Mouse (Mus musculus): ENCODE results near the gene Haghl. TPM values are rescaled to one million over a fixed set of nuclear protein-coding genes. Genes with fewer than 3 reads are reported as not detected.
"Not testable (repeated sequence)": the region's sequence is repeated elsewhere in the genome, so short reads cannot be mapped to it uniquely, and the experiment has no call there.

Gene Haghl
- polyA plus RNA-seq, 1 experiment from 2014 or later, result 169 TPM

GRCm38 (mm10) chr17:25741471-25741870 is 44.0 kb downstream of the Haghl start:
- not testable (repeated sequence) for H3K9ac ChIP-seq (ENCODE audit: low read depth, low read length); H3K4me1 ChIP-seq (ENCODE audit: control insufficient read depth, insufficient read depth, low read depth, low read length); H3K36me3 ChIP-seq (ENCODE audit: control insufficient read depth, insufficient read depth, low read length); H3K4me3 ChIP-seq (ENCODE audit: low read length); ATAC-seq; H3K4me2 ChIP-seq (ENCODE audit: low read length); H3K27me3 ChIP-seq (replicated peaks; ENCODE audit: control insufficient read depth, insufficient read depth, low read length); H3K9me3 ChIP-seq (ENCODE audit: control insufficient read depth, low read length); H3K27ac ChIP-seq (ENCODE audit: low read depth, low read length)
- 75% methylated on average over 12 of the region's 12 CpGs for WGBS

- H3K36me3 ChIP-seq (ENCODE audit: control insufficient read depth, insufficient read depth, low read length), result no peaks in the 10 kb centered on the region
- no peaks in the 10 kb centered on the region for H3K27me3 ChIP-seq (replicated peaks; ENCODE audit: control insufficient read depth, insufficient read depth, low read length)
- WGBS, result 83% methylated on average over 7 of the region's 7 CpGs
- no peak overlapping the region for H3K4me2 ChIP-seq (ENCODE audit: low read length)
- no peaks in the 10 kb centered on the region for H3K4me1 ChIP-seq (ENCODE audit: control insufficient read depth, insufficient read depth, low read depth, low read length)
- H3K27ac ChIP-seq (ENCODE audit: low read depth, low read length), result no peak overlapping the region
- no peak for ATAC-seq
- H3K4me3 ChIP-seq (ENCODE audit: low read length), result no peak overlapping the region
- no peak overlapping the region for H3K9ac ChIP-seq (ENCODE audit: low read depth, low read length)
- H3K9me3 ChIP-seq (ENCODE audit: control insufficient read depth, low read length), result no peaks in the 10 kb centered on the region
These were observed 46.6 kb downstream of the Haghl start for GRCm38 (mm10) chr17:25738861-25739260.

DNA sequence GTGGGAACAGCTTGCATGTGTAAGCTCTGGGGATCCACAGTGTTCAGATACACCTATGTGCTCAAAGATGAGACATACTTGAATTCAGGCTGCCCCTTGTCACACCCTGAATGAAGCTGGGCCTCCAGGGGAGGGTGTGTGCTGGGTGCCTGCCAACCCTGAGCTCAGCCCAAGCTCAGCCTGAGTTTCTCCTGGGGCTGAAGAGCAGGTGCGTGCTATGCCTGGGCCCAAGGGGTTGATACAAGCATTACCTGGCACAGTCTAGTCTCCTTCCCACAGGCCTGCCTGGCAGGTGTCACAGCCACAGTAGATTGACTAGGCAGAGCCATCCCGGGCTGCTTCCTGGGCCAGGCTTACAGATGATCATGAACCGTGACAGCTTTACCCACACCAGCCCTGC is 49.7 kb downstream of the Haghl start, which contains the start of gene Mslnl:
Gene Mslnl (plus strand): TSS at position 298 of the 400 bp plus-strand sequence.
- H3K9me3 ChIP-seq (ENCODE audit: control insufficient read depth, low read length), result no peaks in the 10 kb centered on the region
- no peaks in the 10 kb centered on the region for H3K27me3 ChIP-seq (replicated peaks; ENCODE audit: control insufficient read depth, insufficient read depth, low read length)
- H3K4me2 ChIP-seq (ENCODE audit: low read length), result no peak within 1 kb of the TSS
- no peak within 1 kb of the TSS for H3K27ac ChIP-seq (ENCODE audit: low read depth, low read length)
- ATAC-seq, result no peak
- no peaks in the 10 kb centered on the region for H3K4me1 ChIP-seq (ENCODE audit: control insufficient read depth, insufficient read depth, low read depth, low read length)
- no peak within 1 kb of the TSS for H3K4me3 ChIP-seq (ENCODE audit: low read length)
- 67% methylated on average over 3 of the region's 3 CpGs for WGBS
- no peaks in the 10 kb centered on the region for H3K36me3 ChIP-seq (ENCODE audit: control insufficient read depth, insufficient read depth, low read length)
- H3K9ac ChIP-seq (ENCODE audit: low read depth, low read length), result no peak within 1 kb of the TSS

GRCm38 (mm10) chr17:25735246-25735645 is 50.2 kb downstream of the Haghl start:
- 88% methylated on average over 5 of the region's 5 CpGs for WGBS

DNA sequence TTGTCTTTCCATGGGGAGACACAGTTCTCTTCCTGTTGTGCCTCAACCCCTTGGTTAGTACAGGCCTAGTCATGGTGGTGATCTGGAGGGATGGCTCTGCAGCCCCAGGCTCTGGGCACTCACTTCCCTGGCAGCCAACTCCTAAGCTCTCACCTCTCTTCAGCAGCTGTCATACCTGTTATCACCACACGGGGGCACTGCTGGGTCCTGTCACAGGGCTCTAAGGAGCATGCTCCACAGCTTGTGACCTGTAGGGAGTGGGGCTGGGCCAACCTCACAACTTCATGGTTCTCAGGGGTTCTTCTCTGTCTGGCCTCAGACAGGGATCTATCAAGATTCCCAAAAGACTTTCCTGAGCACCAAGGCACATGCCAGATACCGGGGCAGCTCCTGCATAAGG is 53.4 kb downstream of the Haghl start:
- no peak overlapping the region for H3K9ac ChIP-seq (ENCODE audit: low read depth, low read length)
- ATAC-seq, result no peak
- no peaks in the 10 kb centered on the region for H3K9me3 ChIP-seq (ENCODE audit: control insufficient read depth, low read length)
- H3K27me3 ChIP-seq (replicated peaks; ENCODE audit: control insufficient read depth, insufficient read depth, low read length), result no peaks in the 10 kb centered on the region
- H3K4me3 ChIP-seq (ENCODE audit: low read length), result no peak overlapping the region
- H3K36me3 ChIP-seq (ENCODE audit: control insufficient read depth, insufficient read depth, low read length), result peaks cover 3% of the 10 kb centered on the region
- H3K4me1 ChIP-seq (ENCODE audit: control insufficient read depth, insufficient read depth, low read depth, low read length), result peaks cover 12% of the 10 kb centered on the region
- H3K4me2 ChIP-seq (ENCODE audit: low read length), result no peak overlapping the region
- 15% methylated on average over 2 of the region's 2 CpGs for WGBS
- H3K27ac ChIP-seq (ENCODE audit: low read depth, low read length), result no peak overlapping the region

More at GRCm38 (mm10) chr17:25735246-25735645, 50.2 kb downstream of the Haghl start:
- Histone ChIP-seq H3K9ac (ENCODE audit: low read depth, low read length) (no peak overlapping the region), H3K4me1 (ENCODE audit: control insufficient read depth, insufficient read depth, low read depth, low read length) (no peaks in the 10 kb centered on the region), H3K27ac (ENCODE audit: low read depth, low read length) (no peak overlapping the region), H3K36me3 (ENCODE audit: control insufficient read depth, insufficient read depth, low read length) (no peaks in the 10 kb centered on the region), H3K4me3 (ENCODE audit: low read length) (no peak overlapping the region), H3K9me3 (ENCODE audit: control insufficient read depth, low read length) (no peaks in the 10 kb centered on the region), H3K27me3 (replicated peaks; ENCODE audit: control insufficient read depth, insufficient read depth, low read length) (no peaks in the 10 kb centered on the region), H3K4me2 (ENCODE audit: low read length) (no peak overlapping the region)
- no peak for ATAC-seq

Small RNAs within 50 kb of the gene (microRNA-seq; reads per million reads assigned to microRNA genes)
- not detected for gene Gm25083
- gene Mir3082, result not detected
- 0.62 reads per million for gene Mir6966

Other genes with a start within 250 kb of the Haghl start
- 24.2 and 25.1 TPM in 2 replicates for gene Sox8, start 215.0 kb downstream of the Haghl start, polyA plus RNA-seq (2015; fragmentation: Nextera tagmentation; extraction: Ambion mirVana)
- 27.7 and 28.2 TPM in 2 replicates for gene Lmf1, start 206.6 kb downstream of the Haghl start, polyA plus RNA-seq (2015; fragmentation: Nextera tagmentation; extraction: Ambion mirVana)
- gene Gng13, start 68.5 kb downstream of the Haghl start, polyA plus RNA-seq (2015; fragmentation: Nextera tagmentation; extraction: Ambion mirVana), result 5.5 and 11.3 TPM in 2 replicates
- 6.4 and 7.4 TPM in 2 replicates for gene Chtf18, start 58.3 kb downstream of the Haghl start, polyA plus RNA-seq (2015; fragmentation: Nextera tagmentation; extraction: Ambion mirVana)
- 32.9 and 33.0 TPM in 2 replicates for gene Rpusd1, start 58.0 kb downstream of the Haghl start, polyA plus RNA-seq (2015; fragmentation: Nextera tagmentation; extraction: Ambion mirVana)
- not detected in 2 replicates for gene Mslnl, start 49.6 kb downstream of the Haghl start, polyA plus RNA-seq (2015; fragmentation: Nextera tagmentation; extraction: Ambion mirVana)
- gene Msln, start 31.3 kb downstream of the Haghl start, polyA plus RNA-seq (2015; fragmentation: Nextera tagmentation; extraction: Ambion mirVana), result 0.52 and 0.76 TPM in 2 replicates
- gene Narfl, start 11.9 kb downstream of the Haghl start, polyA plus RNA-seq (2015; fragmentation: Nextera tagmentation; extraction: Ambion mirVana), result 29.9 and 30.4 TPM in 2 replicates
- 0.21 and 0.28 TPM in 2 replicates for gene Ccdc78, start 907 bp upstream of the Haghl start, polyA plus RNA-seq (2015; fragmentation: Nextera tagmentation; extraction: Ambion mirVana)
- gene Fam173a, start 7.2 kb upstream of the Haghl start, polyA plus RNA-seq (2015; fragmentation: Nextera tagmentation; extraction: Ambion mirVana), result 99.9 and 103 TPM in 2 replicates
- gene AC134908.4, start 10.0 kb upstream of the Haghl start, polyA plus RNA-seq (2015; fragmentation: Nextera tagmentation; extraction: Ambion mirVana), result 1.6 and 2.2 TPM in 2 replicates
- gene Metrn, start 11.5 kb upstream of the Haghl start, polyA plus RNA-seq (2015; fragmentation: Nextera tagmentation; extraction: Ambion mirVana), result 79.4 and 88.8 TPM in 2 replicates
- gene Fbxl16, start 23.4 kb upstream of the Haghl start, polyA plus RNA-seq (2015; fragmentation: Nextera tagmentation; extraction: Ambion mirVana), result 38.1 and 43.0 TPM in 2 replicates
- gene Wdr24, start 38.0 kb upstream of the Haghl start, polyA plus RNA-seq (2015; fragmentation: Nextera tagmentation; extraction: Ambion mirVana), result 29.7 and 32.7 TPM in 2 replicates
- 51.0 and 55.4 TPM in 2 replicates for gene Jmjd8, start 43.2 kb upstream of the Haghl start, polyA plus RNA-seq (2015; fragmentation: Nextera tagmentation; extraction: Ambion mirVana)
- 397 and 428 TPM in 2 replicates for gene Stub1, start 47.7 kb upstream of the Haghl start, polyA plus RNA-seq (2015; fragmentation: Nextera tagmentation; extraction: Ambion mirVana)
- gene Rhbdl1, start 51.6 kb upstream of the Haghl start, polyA plus RNA-seq (2015; fragmentation: Nextera tagmentation; extraction: Ambion mirVana), result 61.6 and 73.4 TPM in 2 replicates
- gene Gm20683, start 56.1 kb upstream of the Haghl start, polyA plus RNA-seq (2015; fragmentation: Nextera tagmentation; extraction: Ambion mirVana), result 14.8 and 15.4 TPM in 2 replicates
- 16.9 and 20.3 TPM in 2 replicates for gene Rhot2, start 59.2 kb upstream of the Haghl start, polyA plus RNA-seq (2015; fragmentation: Nextera tagmentation; extraction: Ambion mirVana)
- gene Wdr90, start 75.8 kb upstream of the Haghl start, polyA plus RNA-seq (2015; fragmentation: Nextera tagmentation; extraction: Ambion mirVana), result 13.1 and 16.2 TPM in 2 replicates
- gene Mcrip2, start 83.1 kb upstream of the Haghl start, polyA plus RNA-seq (2015; fragmentation: Nextera tagmentation; extraction: Ambion mirVana), result 34.1 and 38.9 TPM in 2 replicates
- 63.4 and 67.5 TPM in 2 replicates for gene Mettl26, start 89.4 kb upstream of the Haghl start, polyA plus RNA-seq (2015; fragmentation: Nextera tagmentation; extraction: Ambion mirVana)
- 0.34 and 0.51 TPM in 2 replicates for gene Wfikkn1, start 95.2 kb upstream of the Haghl start, polyA plus RNA-seq (2015; fragmentation: Nextera tagmentation; extraction: Ambion mirVana)
- 49.5 and 50.8 TPM in 2 replicates for gene Rab40c, start 134.1 kb upstream of the Haghl start, polyA plus RNA-seq (2015; fragmentation: Nextera tagmentation; extraction: Ambion mirVana)
- gene Pigq, start 159.3 kb upstream of the Haghl start, polyA plus RNA-seq (2015; fragmentation: Nextera tagmentation; extraction: Ambion mirVana), result 83.1 and 90.5 TPM in 2 replicates
- 0.19 and 0.52 TPM in 2 replicates for gene Nhlrc4, start 159.3 kb upstream of the Haghl start, polyA plus RNA-seq (2015; fragmentation: Nextera tagmentation; extraction: Ambion mirVana)
- gene A930017K11Rik, start 166.9 kb upstream of the Haghl start, polyA plus RNA-seq (2015; fragmentation: Nextera tagmentation; extraction: Ambion mirVana), result 3.9 and 4.7 TPM in 2 replicates
- 20.6 and 25.5 TPM in 2 replicates for gene Capn15, start 200.1 kb upstream of the Haghl start, polyA plus RNA-seq (2015; fragmentation: Nextera tagmentation; extraction: Ambion mirVana)